Mouse (Mus musculus): ENCODE measurements around the gene Mbl2. TPM values are rescaled to one million over a fixed set of nuclear protein-coding genes. Genes with fewer than 3 reads are reported as not detected.
"Not testable (repeated sequence)": the region's sequence is repeated elsewhere in the genome, so short reads cannot be mapped to it uniquely, and the experiment has no call there.

Mbl2 gene
- polyA plus RNA-seq, 1 experiment: not detected

- H3K9me3 ChIP-seq (replicated peaks; ENCODE audit: control insufficient read depth, insufficient read depth, low read length, poor library complexity, severe bottlenecking): no peaks in the 10 kb centered on the region
- H3K27ac ChIP-seq (ENCODE audit: insufficient read depth, low read length): no peak overlapping the region
- no peaks in the 10 kb centered on the region for H3K27me3 ChIP-seq (ENCODE audit: control insufficient read depth, insufficient read depth, low read length, poor library complexity, severe bottlenecking)
- no peak for TF ChIP-seq CTCF (IDR thresholded peaks at IDR 0.05; ENCODE audit: low read depth, low read length)
- TF ChIP-seq POLR2A (IDR thresholded peaks at IDR 0.05; ENCODE audit: insufficient read depth, low read length): no peak
- no peak for TF ChIP-seq EP300 (IDR thresholded peaks at IDR 0.05; ENCODE audit: insufficient read depth, low read depth, low read length)
- no peak overlapping the region for H3K9ac ChIP-seq (ENCODE audit: low read depth, poor library complexity, severe bottlenecking)
- no peak overlapping the region for H3K4me3 ChIP-seq (ENCODE audit: low read depth, low read length)
- no peaks in the 10 kb centered on the region for H3K36me3 ChIP-seq (ENCODE audit: control insufficient read depth, insufficient read depth, low read length, poor library complexity, severe bottlenecking)
- no peaks in the 10 kb centered on the region for H3K4me1 ChIP-seq (ENCODE audit: control insufficient read depth, insufficient read depth, low read length)
Measured at GRCm38 (mm10) chr19:30205874-30206273, 26.9 kb upstream of the Mbl2 start.

DNA sequence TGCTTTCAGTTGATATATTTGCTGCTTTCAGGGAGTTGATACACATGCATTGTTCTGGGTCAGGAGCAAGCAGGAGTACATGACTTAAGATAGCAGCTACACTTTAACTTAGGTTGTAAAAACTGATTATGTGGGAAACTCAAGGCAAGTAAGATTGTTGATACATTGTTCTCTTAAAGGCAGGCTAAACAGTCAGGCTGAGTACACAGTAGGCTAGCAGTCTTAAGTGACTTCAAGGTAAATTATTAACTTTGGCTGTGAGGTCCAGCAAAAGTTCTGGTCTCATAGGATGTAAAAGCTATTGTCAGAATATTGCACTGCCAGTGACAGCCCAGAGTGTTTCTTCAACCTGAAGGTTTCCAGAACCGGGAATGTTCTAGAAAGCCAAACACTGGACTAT lies 25.8 kb upstream of the Mbl2 start:
- Histone ChIP-seq H3K4me1 (ENCODE audit: control insufficient read depth, insufficient read depth, low read length) (no peaks in the 10 kb centered on the region), H3K9me3 (replicated peaks; ENCODE audit: control insufficient read depth, insufficient read depth, low read length, poor library complexity, severe bottlenecking) (no peaks in the 10 kb centered on the region), H3K27me3 (ENCODE audit: control insufficient read depth, insufficient read depth, low read length, poor library complexity, severe bottlenecking) (no peaks in the 10 kb centered on the region), H3K36me3 (ENCODE audit: control insufficient read depth, insufficient read depth, low read length, poor library complexity, severe bottlenecking) (no peaks in the 10 kb centered on the region), H3K27ac (ENCODE audit: insufficient read depth, low read length) (no peak overlapping the region), H3K4me3 (ENCODE audit: low read depth, low read length) (no peak overlapping the region), H3K9ac (ENCODE audit: low read depth, poor library complexity, severe bottlenecking) (no peak overlapping the region)
- TF ChIP-seq CTCF (IDR thresholded peaks at IDR 0.05; ENCODE audit: low read depth, low read length) (no peak), EP300 (IDR thresholded peaks at IDR 0.05; ENCODE audit: insufficient read depth, low read depth, low read length) (no peak), POLR2A (IDR thresholded peaks at IDR 0.05; ENCODE audit: insufficient read depth, low read length) (no peak)

GRCm38 (mm10) chr19:30209006-30209405 lies 23.7 kb upstream of the Mbl2 start:
- not testable (repeated sequence) for H3K36me3 ChIP-seq (ENCODE audit: control insufficient read depth, insufficient read depth, low read length, poor library complexity, severe bottlenecking); H3K4me3 ChIP-seq (ENCODE audit: low read depth, low read length); H3K9me3 ChIP-seq (replicated peaks; ENCODE audit: control insufficient read depth, insufficient read depth, low read length, poor library complexity, severe bottlenecking); H3K27me3 ChIP-seq (ENCODE audit: control insufficient read depth, insufficient read depth, low read length, poor library complexity, severe bottlenecking); H3K27ac ChIP-seq (ENCODE audit: insufficient read depth, low read length); H3K4me1 ChIP-seq (ENCODE audit: control insufficient read depth, insufficient read depth, low read length); H3K9ac ChIP-seq (ENCODE audit: low read depth, poor library complexity, severe bottlenecking)

GRCm38 (mm10) chr19:30214026-30214425 lies 18.7 kb upstream of the Mbl2 start:
- Histone ChIP-seq H3K36me3 (ENCODE audit: control insufficient read depth, insufficient read depth, low read length, poor library complexity, severe bottlenecking) (no peaks in the 10 kb centered on the region), H3K9me3 (replicated peaks; ENCODE audit: control insufficient read depth, insufficient read depth, low read length, poor library complexity, severe bottlenecking) (no peaks in the 10 kb centered on the region)
- TF ChIP-seq EP300 (IDR thresholded peaks at IDR 0.05; ENCODE audit: insufficient read depth, low read depth, low read length): peak; percentile 76
- TF ChIP-seq POLR2A (IDR thresholded peaks at IDR 0.05; ENCODE audit: insufficient read depth, low read length): no peak

GRCm38 (mm10) chr19:30215736-30216135 lies 17.0 kb upstream of the Mbl2 start:
- not testable (repeated sequence) for H3K27ac ChIP-seq (ENCODE audit: insufficient read depth, low read length); H3K9ac ChIP-seq (ENCODE audit: low read depth, poor library complexity, severe bottlenecking); H3K27me3 ChIP-seq (ENCODE audit: control insufficient read depth, insufficient read depth, low read length, poor library complexity, severe bottlenecking); H3K9me3 ChIP-seq (replicated peaks; ENCODE audit: control insufficient read depth, insufficient read depth, low read length, poor library complexity, severe bottlenecking); H3K4me3 ChIP-seq (ENCODE audit: low read depth, low read length); H3K36me3 ChIP-seq (ENCODE audit: control insufficient read depth, insufficient read depth, low read length, poor library complexity, severe bottlenecking); H3K4me1 ChIP-seq (ENCODE audit: control insufficient read depth, insufficient read depth, low read length)

More at GRCm38 (mm10) chr19:30214026-30214425, 18.7 kb upstream of the Mbl2 start:
- Histone ChIP-seq H3K27me3 (ENCODE audit: control insufficient read depth, insufficient read depth, low read length, poor library complexity, severe bottlenecking) (no peaks in the 10 kb centered on the region), H3K4me1 (ENCODE audit: control insufficient read depth, insufficient read depth, low read length) (no peaks in the 10 kb centered on the region), H3K27ac (ENCODE audit: insufficient read depth, low read length) (no peak overlapping the region), H3K9ac (ENCODE audit: low read depth, poor library complexity, severe bottlenecking) (no peak overlapping the region), H3K4me3 (ENCODE audit: low read depth, low read length) (no peak overlapping the region)

- no peak overlapping the region for H3K4me3 ChIP-seq (ENCODE audit: low read depth, low read length)
- H3K36me3 ChIP-seq (ENCODE audit: control insufficient read depth, insufficient read depth, low read length, poor library complexity, severe bottlenecking): no peaks in the 10 kb centered on the region
- H3K27ac ChIP-seq (ENCODE audit: insufficient read depth, low read length): no peak overlapping the region
- no peaks in the 10 kb centered on the region for H3K27me3 ChIP-seq (ENCODE audit: control insufficient read depth, insufficient read depth, low read length, poor library complexity, severe bottlenecking)
- TF ChIP-seq CTCF (IDR thresholded peaks at IDR 0.05; ENCODE audit: low read depth, low read length) (no peak), POLR2A (IDR thresholded peaks at IDR 0.05; ENCODE audit: insufficient read depth, low read length) (no peak), EP300 (IDR thresholded peaks at IDR 0.05; ENCODE audit: insufficient read depth, low read depth, low read length) (no peak)
- no peak overlapping the region for H3K9ac ChIP-seq (ENCODE audit: low read depth, poor library complexity, severe bottlenecking)
- H3K9me3 ChIP-seq (replicated peaks; ENCODE audit: control insufficient read depth, insufficient read depth, low read length, poor library complexity, severe bottlenecking): peaks cover 7% of the 10 kb centered on the region; the same call in 1 of the 2 replicates
- no peaks in the 10 kb centered on the region for H3K4me1 ChIP-seq (ENCODE audit: control insufficient read depth, insufficient read depth, low read length)
Measured at GRCm38 (mm10) chr19:30216186-30216585, 16.6 kb upstream of the Mbl2 start.

DNA sequence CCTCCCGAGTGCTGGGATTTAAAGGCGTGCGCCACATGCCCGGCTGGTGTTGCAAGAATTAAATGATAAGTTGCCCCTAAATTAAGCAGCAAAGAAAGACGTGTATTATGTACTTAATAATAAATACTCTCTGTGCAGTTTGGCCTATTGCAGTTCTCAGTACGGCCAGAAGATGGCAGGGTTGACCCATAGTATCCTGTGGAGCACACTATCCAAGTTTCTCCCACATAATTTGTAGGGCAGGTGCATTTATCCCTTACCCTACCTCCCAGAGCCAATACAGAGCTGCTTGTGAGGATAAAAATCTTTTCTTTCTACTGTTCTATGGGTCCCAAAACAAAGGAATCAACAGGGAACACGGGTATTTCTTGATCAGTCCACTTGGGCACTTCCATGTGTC lies 15.4 kb upstream of the Mbl2 start:
- Histone ChIP-seq H3K36me3 (ENCODE audit: control insufficient read depth, insufficient read depth, low read length, poor library complexity, severe bottlenecking) (no peaks in the 10 kb centered on the region), H3K27ac (ENCODE audit: insufficient read depth, low read length) (no peak overlapping the region)
- no peak for TF ChIP-seq CTCF (IDR thresholded peaks at IDR 0.05; ENCODE audit: low read depth, low read length)
- no peak for TF ChIP-seq POLR2A (IDR thresholded peaks at IDR 0.05; ENCODE audit: insufficient read depth, low read length)
- TF ChIP-seq EP300 (IDR thresholded peaks at IDR 0.05; ENCODE audit: insufficient read depth, low read depth, low read length): no peak

DNA sequence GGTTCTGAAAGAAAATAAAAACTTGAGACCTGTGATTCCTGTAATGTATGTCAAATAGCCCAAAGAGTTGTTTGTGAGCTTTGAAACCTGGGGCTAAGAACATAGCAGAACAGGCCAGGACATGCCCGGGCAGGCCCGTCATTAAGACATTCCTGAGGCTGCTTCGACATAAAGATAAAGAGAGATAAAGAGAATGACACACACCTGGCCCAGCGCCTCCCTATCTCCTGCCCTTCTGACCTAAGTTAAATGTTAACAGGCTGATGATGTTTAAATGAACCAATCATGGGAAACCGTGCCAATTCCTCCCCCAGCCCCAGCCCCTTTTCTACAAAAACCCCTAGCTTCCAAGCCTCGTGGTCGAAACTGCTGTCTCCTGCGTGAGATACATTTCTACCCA lies 10.1 kb upstream of the Mbl2 start:
- H3K27me3 ChIP-seq (ENCODE audit: control insufficient read depth, insufficient read depth, low read length, poor library complexity, severe bottlenecking); H3K4me1 ChIP-seq (ENCODE audit: control insufficient read depth, insufficient read depth, low read length); H3K36me3 ChIP-seq (ENCODE audit: control insufficient read depth, insufficient read depth, low read length, poor library complexity, severe bottlenecking); H3K9ac ChIP-seq (ENCODE audit: low read depth, poor library complexity, severe bottlenecking); H3K4me3 ChIP-seq (ENCODE audit: low read depth, low read length): not testable (repeated sequence)
- Histone ChIP-seq H3K27ac (ENCODE audit: insufficient read depth, low read length) (peak overlapping the region; percentile 79), H3K9me3 (replicated peaks; ENCODE audit: control insufficient read depth, insufficient read depth, low read length, poor library complexity, severe bottlenecking) (peaks cover 17% of the 10 kb centered on the region)

More for the DNA sequence above, 15.4 kb upstream of the Mbl2 start:
- Histone ChIP-seq H3K27me3 (ENCODE audit: control insufficient read depth, insufficient read depth, low read length, poor library complexity, severe bottlenecking) (no peaks in the 10 kb centered on the region), H3K9ac (ENCODE audit: low read depth, poor library complexity, severe bottlenecking) (no peak overlapping the region), H3K4me3 (ENCODE audit: low read depth, low read length) (no peak overlapping the region), H3K4me1 (ENCODE audit: control insufficient read depth, insufficient read depth, low read length) (no peaks in the 10 kb centered on the region), H3K9me3 (replicated peaks; ENCODE audit: control insufficient read depth, insufficient read depth, low read length, poor library complexity, severe bottlenecking) (peaks cover 11% of the 10 kb centered on the region)

Measured in ES-Bruce4 (cell line).